Mouse (Mus musculus) adrenal gland, postnatal 4 days (tissue): ENCODE data around the gene Entpd7. TPM values are rescaled to one million over a fixed set of nuclear protein-coding genes. Genes with fewer than 3 reads are reported as not detected.

Experiments used
- DNase-seq, 2 experiments: peaks; one replicate each; pipeline ENCODE4 v3.0.0; 2021 to 2022; ENCODE audit warnings: low spot score in 2 of 2, mixed read lengths in 2 of 2
- total RNA-seq, 2 experiments: library from RNA; stranded (reverse); gene quantifications; 2 replicates each; pipeline ENCODE4 v1.2.3; 2021

Entpd7 gene
- total RNA-seq, 2 experiments from 2014 or later = 20.9 to 24.6 TPM

DNA sequence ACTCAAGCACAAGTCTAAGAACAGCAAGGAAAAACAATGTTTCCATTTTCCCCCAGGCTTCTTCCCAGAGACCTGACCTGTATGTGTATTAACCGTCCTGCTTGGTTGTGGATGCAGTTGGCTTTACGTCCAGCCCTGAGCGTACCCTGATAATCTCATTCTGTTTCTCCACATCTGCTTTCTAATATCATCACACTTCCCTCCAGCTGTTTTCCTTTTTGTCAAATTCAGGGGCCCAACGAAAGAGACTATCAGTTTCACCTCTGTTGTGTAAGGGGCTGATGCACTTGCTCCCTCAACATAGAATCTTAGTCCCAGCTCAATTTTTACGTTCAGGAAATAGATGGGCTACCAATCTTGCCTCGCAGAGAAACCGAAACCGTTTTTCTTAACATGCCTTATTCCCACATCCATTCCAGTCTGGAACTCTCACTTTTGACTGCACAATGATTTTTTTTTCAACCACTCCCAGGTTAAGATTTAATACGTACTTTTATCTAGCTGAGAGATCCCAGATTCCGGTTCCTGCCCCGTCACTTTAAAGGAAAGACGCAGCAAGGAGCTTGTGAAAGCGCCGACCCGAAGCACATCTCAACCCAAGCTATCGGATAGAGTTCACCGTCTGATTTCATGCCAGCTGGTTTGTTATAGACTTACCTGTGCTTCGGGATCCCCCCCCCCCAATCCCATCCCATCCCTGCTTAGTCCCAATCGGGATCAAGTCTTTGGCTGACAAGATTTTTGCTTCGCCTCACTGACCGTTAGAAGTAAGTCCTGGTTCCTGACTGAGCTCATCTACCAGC, 15.8 kb upstream of the Entpd7 start:
- no peak for DNase-seq

DNA sequence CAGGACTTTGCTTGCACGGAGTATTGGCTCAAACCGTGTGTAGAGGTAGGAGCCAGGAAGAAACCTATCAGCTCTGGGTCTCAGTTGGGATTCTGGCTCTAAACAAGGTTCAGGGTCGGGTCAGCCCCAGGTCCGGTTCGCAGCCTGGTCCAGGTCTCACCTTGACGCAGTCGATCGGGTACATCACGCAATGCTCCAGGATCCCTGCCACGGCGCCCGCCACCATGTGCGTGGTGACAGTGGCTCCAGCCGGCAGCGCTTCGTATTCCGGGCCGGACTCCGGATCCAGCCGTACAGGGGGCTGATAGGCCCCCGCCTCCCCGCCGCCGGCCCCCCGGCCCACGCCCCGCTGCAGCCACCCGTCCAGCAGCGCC, 15.2 kb upstream of the Entpd7 start:
- no peak for DNase-seq

DNA sequence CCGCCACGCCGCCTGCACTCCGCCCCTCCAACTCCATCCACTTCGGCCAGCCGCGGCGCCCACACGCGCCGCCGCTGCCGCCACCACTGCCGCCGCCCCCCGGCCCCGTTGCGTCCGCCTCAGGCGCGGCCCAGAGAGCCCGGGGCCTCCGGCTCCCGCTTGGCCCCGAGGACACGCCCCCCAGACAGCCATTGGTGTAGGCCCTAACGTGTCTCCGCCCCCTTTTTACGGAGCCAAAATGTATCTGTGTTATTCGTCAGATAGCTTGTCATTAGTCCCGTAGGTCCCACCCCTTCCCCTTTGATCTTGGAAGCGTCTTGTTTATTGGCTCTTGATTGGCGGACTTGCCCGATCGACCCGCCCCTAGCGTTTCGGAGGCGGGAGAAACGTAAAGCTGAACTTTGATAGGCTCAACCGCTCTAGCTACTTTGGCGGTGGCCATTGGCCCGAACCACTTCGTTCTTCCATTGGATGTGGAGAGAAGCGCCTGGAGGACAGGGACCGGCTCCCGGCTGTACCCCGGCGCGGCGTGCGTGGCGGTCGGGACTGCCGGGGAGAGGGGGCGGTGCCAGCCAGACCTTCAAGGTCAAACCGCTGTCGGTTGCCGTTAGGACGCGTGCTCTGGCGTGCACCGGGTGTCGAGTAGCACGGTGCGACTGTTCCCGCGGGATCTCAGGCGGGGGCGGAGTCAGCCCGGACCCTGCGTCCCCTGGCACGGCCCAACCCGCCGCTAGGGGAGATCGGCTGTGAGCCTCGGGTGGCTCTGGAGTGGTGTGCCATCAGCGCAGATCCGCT, 14.5 kb upstream of the Entpd7 start, which contains the start of gene Slc25a28:
Slc25a28 (minus strand) TSS at position 152 of the 795 bp plus-strand sequence.
- DNase-seq = peak; percentile 84 to 93

DNA sequence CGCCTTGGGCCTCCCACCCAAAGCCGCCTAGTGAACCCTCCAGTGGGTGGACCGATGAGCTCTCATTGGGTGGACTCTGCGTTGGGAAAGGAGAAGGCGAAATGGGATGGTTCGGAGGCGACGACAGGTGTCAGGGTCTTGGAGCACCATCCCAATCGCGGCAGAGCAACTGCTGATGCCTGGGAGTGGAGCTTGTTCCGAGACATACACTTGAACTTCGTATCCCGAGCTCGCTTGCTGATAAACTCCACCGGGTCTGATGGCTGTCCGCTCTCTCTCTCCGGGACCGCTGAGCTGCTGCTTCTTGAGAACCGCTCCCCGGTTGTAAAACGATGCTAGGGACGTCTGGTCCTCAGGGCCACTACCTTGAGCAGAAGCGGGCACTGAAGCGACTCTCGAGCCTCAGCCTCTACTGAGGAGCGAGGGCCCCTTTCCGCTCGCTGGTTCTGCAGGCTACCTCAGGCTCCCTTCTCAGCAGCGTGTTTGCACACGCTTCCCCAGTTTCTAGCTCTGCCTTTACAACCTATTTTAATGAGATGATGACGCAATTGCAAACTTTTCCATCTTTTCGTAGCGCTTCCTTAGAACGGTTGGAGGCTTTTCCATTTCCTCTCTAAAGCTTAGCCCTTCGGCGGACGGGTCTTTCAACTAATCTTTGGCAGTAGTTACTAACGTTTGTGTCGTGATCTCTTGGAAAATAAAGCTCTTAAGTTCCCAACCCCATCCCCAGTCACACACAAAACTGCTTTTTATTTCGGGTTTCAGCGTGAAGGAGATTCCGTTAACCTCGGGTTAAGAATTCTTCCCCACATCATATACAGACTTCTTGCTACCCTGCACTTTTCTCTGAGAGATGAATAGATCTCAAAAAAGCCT, 13.7 kb upstream of the Entpd7 start:
- DNase-seq = no peak

DNA sequence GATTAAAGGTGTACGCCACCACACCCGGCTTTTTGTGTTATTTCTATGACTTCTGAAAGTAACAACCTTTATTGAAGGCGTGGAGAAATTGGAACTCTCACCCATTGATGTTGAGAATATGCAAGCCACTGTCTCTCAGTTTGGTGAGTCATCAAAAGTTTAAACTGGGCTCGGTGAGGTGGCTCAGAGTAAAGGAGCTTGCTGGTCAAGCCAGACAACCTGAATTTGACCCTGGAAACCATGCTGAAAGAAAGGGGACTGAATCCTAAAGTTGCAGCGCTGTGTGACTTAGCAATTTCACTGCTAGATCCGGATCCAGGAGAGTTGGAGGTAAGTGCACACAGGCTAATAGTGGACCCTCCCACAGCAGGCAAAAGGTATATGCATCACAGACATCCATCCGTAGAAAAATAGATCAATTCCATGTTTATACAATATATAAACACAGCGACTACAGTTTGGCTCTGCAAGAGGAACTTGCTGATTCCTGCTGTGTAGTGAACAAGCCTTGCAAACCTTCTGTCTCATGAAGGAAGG, 10.9 kb upstream of the Entpd7 start:
- DNase-seq = no peak

DNA sequence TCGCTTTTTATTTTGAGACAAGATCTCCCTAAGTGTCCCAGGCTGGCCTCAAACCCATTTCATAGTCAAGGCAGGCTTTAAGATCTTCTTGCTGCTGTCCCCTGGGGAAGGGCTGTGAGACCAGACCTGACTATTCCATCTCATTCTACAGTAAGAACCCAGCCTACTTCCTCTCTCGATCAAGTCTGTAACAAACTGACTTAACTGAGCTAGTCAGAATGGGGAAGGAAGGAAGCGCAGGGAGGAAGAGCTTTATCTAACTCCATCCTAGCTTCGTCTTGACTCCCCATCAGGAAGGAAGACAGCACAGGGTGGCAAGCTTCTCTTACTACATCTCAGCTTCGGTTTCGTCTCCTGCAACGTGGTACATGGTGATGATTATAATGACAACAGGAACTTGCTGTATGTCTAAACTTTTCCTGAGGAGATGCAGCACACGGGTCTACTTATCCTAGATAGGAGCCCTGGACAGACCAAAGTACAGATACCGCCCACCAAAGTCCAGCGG, 9.9 kb upstream of the Entpd7 start:
- no peak for DNase-seq

DNA sequence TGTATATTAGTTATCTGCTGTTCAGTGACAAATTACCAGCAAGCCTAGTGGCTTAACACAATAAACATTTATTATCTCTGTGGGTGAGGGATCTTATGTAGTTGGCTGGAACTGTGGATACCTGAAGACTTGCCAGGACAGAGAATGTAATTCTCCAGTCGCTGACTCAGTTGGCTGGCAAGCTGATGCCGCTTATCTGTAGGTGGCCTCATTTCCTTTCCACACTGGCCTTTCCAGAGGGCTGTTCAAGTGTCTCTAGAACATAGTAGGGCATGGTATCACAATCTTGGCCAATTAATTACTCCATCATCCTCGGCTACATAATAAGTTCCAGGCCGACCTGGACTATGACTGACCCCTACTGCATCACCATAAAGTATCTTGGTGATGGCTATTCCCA, 7.9 kb upstream of the Entpd7 start:
- no peak for DNase-seq

DNA sequence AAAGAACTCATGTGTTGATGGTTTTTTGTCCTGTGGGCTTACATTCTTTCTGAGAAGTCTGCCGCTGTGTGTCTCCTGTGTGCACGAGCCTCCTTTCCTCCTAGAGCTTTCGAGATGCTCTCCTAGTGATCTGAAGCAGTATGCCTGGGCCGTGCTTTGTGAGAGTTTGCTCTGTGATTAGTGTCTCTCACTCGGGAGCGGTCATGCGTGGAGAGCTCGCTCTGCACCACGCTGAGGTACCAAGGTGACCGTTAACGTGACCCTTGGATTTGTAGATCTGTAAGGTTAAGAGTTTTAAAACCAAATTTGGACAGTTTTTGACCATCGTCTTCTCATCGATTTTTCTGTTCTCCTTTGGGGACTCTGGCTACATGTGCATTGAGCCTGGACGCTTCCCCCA, 3.3 kb downstream of the Entpd7 start:
- no peak for DNase-seq

DNA sequence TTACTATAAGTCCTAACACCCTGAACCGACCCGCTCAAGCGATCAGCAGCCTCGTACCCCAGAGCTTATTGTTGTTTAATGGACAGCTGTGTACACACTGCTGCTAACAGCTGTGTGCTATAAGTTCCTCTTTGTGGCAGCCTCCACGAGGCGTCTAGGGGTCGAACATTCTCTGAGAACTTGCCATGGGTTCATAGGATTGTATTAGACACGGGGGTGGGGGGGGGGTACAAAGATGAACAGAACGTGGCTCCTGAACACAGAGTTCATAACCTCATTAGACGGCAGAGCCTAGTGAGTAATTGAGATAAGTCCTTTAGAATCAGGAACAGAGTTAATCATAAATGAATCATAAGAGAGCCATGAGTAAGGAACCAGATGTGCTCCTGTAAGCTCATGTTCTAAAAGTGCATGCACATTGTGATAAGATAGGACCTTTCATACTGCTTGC, 6.1 kb downstream of the Entpd7 start:
- no peak for DNase-seq

DNA sequence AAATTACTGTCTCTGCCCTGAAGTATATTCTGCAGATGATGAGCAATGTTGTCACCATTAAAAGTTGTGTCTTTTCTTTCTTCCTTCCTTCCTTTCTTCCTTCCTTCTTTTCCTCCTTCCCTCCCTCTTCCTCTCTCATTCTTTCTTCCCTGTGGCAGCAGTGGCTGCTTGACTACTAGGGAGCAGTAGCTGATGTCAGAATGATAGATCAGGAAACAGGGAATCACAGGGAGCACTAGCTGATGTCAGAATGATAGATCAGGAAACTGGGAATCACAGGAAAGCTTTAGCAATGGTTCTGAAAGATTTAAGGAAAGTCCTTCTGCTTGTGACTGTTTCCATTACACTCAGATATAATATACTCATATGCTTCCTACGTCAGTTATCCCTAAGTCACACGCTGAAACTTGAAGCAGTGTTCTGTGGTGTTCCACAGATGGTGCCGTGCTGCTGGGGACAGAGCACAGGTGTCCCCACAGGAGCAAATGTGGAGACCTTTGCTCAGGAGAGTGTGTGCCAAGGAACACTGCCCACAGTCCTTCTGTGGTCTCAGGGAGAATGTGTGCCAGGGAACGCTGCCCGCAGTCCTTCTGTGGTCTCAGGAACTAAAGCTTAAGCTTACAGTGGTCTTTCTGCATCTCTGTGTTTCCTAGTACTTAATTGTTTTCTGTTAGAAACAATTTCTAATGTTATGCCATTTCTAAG, 8.3 kb downstream of the Entpd7 start:
- no peak for DNase-seq

DNA sequence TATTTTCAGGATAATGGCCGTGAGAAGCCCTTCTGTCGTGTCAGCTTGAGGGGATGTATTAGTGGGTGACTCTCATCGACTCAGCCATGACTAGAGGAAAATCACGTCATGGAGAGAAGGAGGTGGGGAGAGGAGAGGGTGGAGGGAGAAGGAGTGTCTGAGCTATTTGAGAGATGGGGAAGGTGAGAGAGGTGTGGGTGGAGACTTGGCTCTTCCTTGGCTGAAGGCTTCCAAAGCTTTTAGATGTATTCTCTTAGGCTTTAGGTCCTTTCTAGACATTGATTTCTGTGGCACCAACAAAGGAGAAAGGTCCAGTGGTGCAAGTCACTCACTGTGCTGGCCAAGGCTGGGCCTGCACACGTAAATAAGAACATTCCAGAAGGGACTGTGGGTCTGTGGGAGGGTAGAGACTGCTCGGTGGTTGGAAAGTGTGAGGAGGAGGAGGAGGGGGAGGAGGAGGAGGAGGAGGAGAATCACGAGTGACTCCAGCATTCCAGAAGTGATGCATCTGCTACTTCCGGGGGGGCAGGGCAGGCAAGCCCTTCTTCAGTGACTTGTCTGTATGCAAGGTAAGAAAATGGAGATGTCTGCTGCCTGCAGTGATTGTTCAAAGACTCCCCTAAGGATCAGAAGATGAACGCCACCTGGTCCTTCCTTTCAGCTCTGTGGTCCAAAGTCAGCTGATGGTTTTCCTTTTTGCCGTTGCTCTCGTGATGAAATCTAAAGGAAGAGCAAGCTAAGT, 9.7 kb downstream of the Entpd7 start:
- no peak for DNase-seq

DNA sequence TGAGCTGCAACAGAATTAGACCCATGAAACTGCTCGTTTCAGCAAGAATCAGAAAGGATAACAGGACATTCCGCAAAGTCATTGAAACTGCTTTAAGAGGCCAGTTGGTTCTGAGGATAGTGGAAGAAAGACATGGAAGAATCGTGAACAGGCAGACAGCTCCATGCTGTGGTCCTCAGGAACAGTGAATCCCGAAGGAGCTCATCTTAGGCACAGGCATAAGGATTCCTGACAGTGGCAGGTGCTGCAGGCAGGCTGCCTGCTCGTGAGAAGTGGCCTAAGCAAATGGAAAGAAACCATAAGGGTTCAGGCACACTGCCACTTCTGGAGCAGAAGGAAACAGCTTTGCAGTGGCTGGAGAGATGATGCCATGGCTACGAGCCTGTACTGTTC, 10.3 kb downstream of the Entpd7 start:
- DNase-seq = no peak

DNA sequence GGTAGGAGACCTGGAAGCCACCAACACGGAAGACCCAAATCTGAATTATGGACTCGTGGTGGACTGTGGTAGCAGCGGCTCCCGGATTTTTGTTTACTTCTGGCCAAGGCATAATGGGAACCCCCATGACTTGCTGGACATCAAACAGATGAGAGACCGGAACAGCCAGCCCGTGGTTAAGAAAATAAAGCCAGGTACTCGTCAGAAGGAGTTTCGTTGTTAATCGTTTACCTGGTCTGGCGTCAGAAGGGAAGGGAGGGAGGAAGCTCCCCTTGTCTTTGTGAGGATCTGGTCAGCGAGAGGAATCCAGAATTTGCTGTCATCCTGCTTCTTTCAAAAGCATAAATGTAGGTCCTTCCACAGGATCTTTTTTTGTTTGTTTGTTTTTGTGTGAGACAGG, 14.7 kb downstream of the Entpd7 start:
- DNase-seq = no peak

DNA sequence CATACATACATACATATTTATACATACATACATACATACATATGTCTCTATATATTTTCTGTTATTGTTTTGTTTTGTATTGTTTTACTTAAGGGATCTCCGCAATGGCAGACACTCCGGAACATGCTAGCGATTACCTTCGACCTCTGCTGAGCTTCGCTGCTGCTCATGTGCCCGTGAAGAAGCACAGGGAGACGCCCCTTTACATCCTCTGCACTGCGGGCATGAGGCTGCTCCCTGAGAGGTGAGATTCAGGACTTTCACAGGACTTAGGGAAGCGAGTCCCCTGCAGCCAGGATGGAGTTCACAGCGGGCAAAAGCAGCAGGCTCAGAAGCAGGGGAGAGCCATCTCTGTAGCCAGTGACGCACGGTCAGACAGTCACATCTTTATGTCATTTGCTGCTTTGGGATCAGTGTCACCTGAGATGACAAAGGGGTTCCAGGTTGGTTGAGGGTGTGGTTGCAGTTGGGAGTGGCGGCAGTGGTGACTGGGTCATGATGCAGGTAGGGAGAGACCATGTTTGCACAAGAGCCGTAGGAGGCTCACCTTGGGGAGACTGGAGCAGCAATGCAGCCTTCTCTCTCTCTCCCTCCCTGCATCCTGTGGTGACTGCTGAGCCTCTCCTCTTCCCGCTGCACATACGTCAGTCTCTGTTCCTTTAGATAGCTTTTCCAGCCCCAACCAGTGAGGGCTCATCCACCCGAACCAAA, 15.5 kb downstream of the Entpd7 start:
- DNase-seq = no peak

DNA sequence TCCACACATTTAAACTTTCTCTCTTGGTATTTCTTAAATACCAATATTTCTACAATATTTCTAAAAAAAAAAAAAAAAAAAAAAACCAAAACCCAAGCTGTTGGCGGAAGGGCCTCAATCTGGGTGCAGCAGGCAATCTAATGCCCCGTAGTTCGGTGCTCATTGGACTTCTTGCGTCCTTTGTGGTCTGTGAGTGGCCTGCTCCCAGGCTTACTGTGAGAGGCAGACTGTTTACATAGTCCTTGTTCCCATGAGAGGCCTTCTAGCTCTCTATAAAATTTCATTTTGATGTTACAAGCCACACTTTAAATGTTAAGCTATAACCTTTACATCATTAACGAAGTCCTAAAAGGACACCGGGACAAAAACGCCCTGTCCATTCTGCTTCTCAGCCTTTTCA, 18.7 kb downstream of the Entpd7 start:
- DNase-seq = no peak

DNA sequence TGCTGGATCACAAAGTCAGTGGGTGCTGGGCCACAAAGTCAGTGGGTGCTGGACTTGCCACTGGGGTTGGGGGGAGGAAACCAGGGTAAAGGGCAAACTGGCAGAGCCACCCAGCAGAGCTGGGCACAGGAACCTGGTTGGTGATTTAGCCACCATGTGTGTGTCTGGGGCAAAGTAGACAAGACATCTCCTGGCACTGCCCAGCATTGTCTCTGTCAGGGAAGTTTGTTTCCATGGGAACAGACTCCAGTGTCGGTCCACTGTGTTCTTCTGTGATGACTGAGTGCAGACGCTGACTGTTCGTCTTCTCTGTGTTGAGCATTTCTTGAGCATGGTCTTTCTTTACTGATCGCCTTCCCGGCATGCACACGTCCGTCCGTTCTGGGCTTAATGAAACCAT, 19.8 kb downstream of the Entpd7 start:
- no peak for DNase-seq

DNA sequence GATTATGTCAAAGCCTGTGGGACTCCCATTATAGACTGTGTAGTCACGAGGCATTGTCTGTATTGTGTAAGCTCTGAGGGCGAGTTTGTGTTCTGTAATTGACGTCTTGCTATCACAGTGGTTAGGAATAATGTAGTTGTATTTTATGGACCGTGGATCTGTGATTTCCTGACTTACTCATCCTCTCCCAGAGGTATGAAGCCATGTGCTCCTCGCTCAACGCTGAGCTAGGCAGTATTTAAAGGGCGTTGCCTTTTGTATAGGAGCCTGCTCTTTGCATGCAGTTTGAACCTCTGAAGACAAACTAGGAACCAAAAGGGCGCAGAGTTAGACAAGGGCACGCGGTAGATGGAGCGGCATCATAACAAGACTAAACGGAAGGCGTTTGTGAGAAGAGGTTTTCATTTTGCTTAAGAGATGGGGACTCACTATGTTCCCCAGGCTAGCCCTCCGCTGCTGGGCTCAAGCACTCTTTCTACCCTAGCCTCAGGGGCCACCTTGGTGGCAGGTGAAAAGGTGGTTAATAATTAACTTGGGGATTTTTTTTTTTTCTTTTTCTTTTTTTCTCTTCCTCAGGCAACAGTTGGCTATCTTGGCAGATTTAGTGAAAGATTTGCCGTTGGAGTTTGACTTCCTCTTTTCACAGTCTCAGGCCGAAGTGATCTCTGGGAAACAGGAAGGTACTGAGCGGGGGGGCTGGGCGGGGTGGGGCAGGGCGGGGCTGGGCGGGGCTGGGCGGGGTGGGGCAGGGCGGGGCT, 21.9 kb downstream of the Entpd7 start:
- DNase-seq = no peak

DNA sequence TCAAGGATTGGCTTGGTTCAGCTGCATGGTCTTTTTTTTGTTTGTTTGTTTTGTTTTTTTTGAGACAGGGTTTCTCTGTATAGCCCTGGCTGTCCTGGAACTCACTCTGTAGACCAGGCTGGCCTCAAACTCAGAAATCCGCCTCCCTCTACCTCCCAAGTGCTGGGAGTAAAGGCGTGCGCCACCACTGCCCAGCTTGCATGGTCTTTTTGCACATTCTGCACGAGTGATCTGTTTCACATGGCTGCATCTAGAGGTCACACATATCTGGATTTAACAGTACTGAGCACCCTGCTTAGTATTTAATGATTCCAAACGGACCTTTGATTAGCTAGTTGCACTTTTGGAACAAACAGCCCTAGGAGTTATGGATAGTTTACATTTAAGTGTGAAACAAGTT, 22.5 kb downstream of the Entpd7 start:
- DNase-seq = no peak
